Mouse (Mus musculus) gastrocnemius, adult 2 months (tissue): ENCODE measurements around the gene D630045J12Rik. TPM values are rescaled to one million over a fixed set of nuclear protein-coding genes. Genes with fewer than 3 reads are reported as not detected.

Experiments
- DNase-seq: peaks from one replicate; pipeline ENCODE4 v3.0.0; 2022
- H3K27ac ChIP-seq: fragments of 200-600 bp; 2 replicates; pipeline ENCODE4 v1.8.1; 2022; ENCODE audit warnings: mild to moderate bottlenecking
- H3K4me3 ChIP-seq: fragments of 200-600 bp; 2 replicates; pipeline ENCODE4 v1.8.1; 2022; ENCODE audit warnings: mild to moderate bottlenecking, moderate library complexity
- CTCF ChIP-seq: fragments of 200-600 bp; IDR thresholded peaks from 2 replicates; pipeline ENCODE4 v1.8.1; 2022; ENCODE audit warnings: antibody characterized with exemption, mild to moderate bottlenecking, moderate library complexity
- intact Hi-C: fragments of 180-260 bp; cut with DNase I; formaldehyde crosslinking; loops from one replicate; pipeline ENCODE4 v1.15.1; 2025
- total RNA-seq, 2 experiments: library from RNA; stranded (reverse); gene quantifications; 2 replicates each; pipeline ENCODE4 v1.2.3; 2021

D630045J12Rik gene
- total RNA-seq, 2 experiments from 2014 or later: 0.26 to 0.47 TPM

- no peak for DNase-seq
- Histone ChIP-seq H3K27ac (no peak overlapping the region), H3K4me3 (no peak overlapping the region)
- no peak for TF ChIP-seq CTCF
- intact Hi-C loops: no loop called here
Observed at GRCm38 (mm10) chr6:38256793-38257192, 3.0 kb upstream of the D630045J12Rik start.

- Histone ChIP-seq H3K4me3 (no peak overlapping the region), H3K27ac (no peak overlapping the region)
- intact Hi-C loops: no loop called here
- DNase-seq: no peak
- no peak for TF ChIP-seq CTCF
Observed at GRCm38 (mm10) chr6:38255794-38256193, 2.0 kb upstream of the D630045J12Rik start.

- DNase-seq: no peak
- no peak for TF ChIP-seq CTCF
- intact Hi-C loops: no loop called here
- H3K27ac ChIP-seq: peak overlapping the region; percentile 31; the same call in 1 of the 2 replicates
- H3K4me3 ChIP-seq: peak overlapping the region; percentile 86
Observed at GRCm38 (mm10) chr6:38252766-38253735, 758 bp downstream of the D630045J12Rik start.

- H3K4me3 ChIP-seq: no peak overlapping the region
- no peak for DNase-seq
- TF ChIP-seq CTCF: no peak
- intact Hi-C loops: no loop called here
- H3K27ac ChIP-seq: no peak overlapping the region
Observed at GRCm38 (mm10) chr6:38252139-38252538, 1.7 kb downstream of the D630045J12Rik start.

- H3K27ac ChIP-seq: no peak overlapping the region
- H3K4me3 ChIP-seq: no peak overlapping the region
- TF ChIP-seq CTCF: no peak
- intact Hi-C loops: no loop called here
- no peak for DNase-seq
Observed at GRCm38 (mm10) chr6:38251464-38251863, 2.3 kb downstream of the D630045J12Rik start.

GRCm38 (mm10) chr6:38247362-38247761, 6.4 kb downstream of the D630045J12Rik start:
- no peak overlapping the region for H3K4me3 ChIP-seq
- no peak for DNase-seq
- intact Hi-C loops: no loop called here
- H3K27ac ChIP-seq: no peak overlapping the region
- TF ChIP-seq CTCF: no peak

- Histone ChIP-seq H3K27ac (no peak overlapping the region), H3K4me3 (no peak overlapping the region)
- intact Hi-C loops: no loop called here
- no peak for TF ChIP-seq CTCF
- DNase-seq: no peak
Observed at GRCm38 (mm10) chr6:38244806-38245205, 9.0 kb downstream of the D630045J12Rik start.

GRCm38 (mm10) chr6:38244167-38244566, 9.6 kb downstream of the D630045J12Rik start:
- intact Hi-C loops: no loop called here
- no peak overlapping the region for H3K27ac ChIP-seq
- DNase-seq: no peak
- H3K4me3 ChIP-seq: no peak overlapping the region
- no peak for TF ChIP-seq CTCF

GRCm38 (mm10) chr6:38242833-38243232, 11.0 kb downstream of the D630045J12Rik start:
- intact Hi-C loops: no loop called here
- DNase-seq: no peak
- no peak overlapping the region for H3K27ac ChIP-seq
- no peak overlapping the region for H3K4me3 ChIP-seq
- TF ChIP-seq CTCF: no peak

GRCm38 (mm10) chr6:38242295-38242830, 11.4 kb downstream of the D630045J12Rik start:
- no peak for TF ChIP-seq CTCF

GRCm38 (mm10) chr6:38241508-38241907, 12.3 kb downstream of the D630045J12Rik start:
- intact Hi-C loops: no loop called here
- Histone ChIP-seq H3K27ac (no peak overlapping the region), H3K4me3 (no peak overlapping the region)
- TF ChIP-seq CTCF: no peak
- DNase-seq: no peak

More at GRCm38 (mm10) chr6:38242295-38242830, 11.4 kb downstream of the D630045J12Rik start:
- Histone ChIP-seq H3K4me3 (no peak overlapping the region), H3K27ac (no peak overlapping the region)
- intact Hi-C loops: no loop called here
- DNase-seq: no peak

- no peak for TF ChIP-seq CTCF
Observed at GRCm38 (mm10) chr6:38240618-38241017, 13.2 kb downstream of the D630045J12Rik start.

GRCm38 (mm10) chr6:38238382-38238781, 15.4 kb downstream of the D630045J12Rik start:
- no peak overlapping the region for H3K4me3 ChIP-seq
- DNase-seq: no peak
- intact Hi-C loops: no loop called here
- no peak overlapping the region for H3K27ac ChIP-seq
- no peak for TF ChIP-seq CTCF

More at GRCm38 (mm10) chr6:38240618-38241017, 13.2 kb downstream of the D630045J12Rik start:
- Histone ChIP-seq H3K4me3 (no peak overlapping the region), H3K27ac (no peak overlapping the region)
- DNase-seq: no peak
- intact Hi-C loops: no loop called here
